Mouse (Mus musculus) cerebellum, adult 2 months (tissue): Measurements from ENCODE around the gene Gm38431. TPM values are rescaled to one million over a fixed set of nuclear protein-coding genes. Genes with fewer than 3 reads are reported as not detected.
A peak's percentile ranks its signal among the peaks of the same experiment; 100 is the strongest.

Experiments
- DNase-seq, 2 experiments: peaks; one replicate each; pipeline ENCODE4 v3.0.0; 2021
- H3K27ac ChIP-seq: fragments of 200-500 bp; 2 replicates; pipeline ENCODE4 v1.5.1; 2012; ENCODE audit warnings: low read length, control low read depth, inconsistent platforms; ENCODE audit not compliant: insufficient read depth
- H3K27me3 ChIP-seq: fragments of 200-500 bp; 2 replicates; pipeline ENCODE4 v1.6.1; 2012; ENCODE audit warnings: inconsistent platforms, mild to moderate bottlenecking, low read length, moderate library complexity; ENCODE audit not compliant: control insufficient read depth, insufficient read depth
- H3K4me1 ChIP-seq: fragments of 200-500 bp; 2 replicates; pipeline ENCODE4 v1.6.1; 2011; ENCODE audit warnings: low read length; ENCODE audit not compliant: control insufficient read depth, insufficient read depth
- H3K4me3 ChIP-seq: fragments of 200-500 bp; replicated peaks from 2 replicates; pipeline ENCODE3; 2011; ENCODE audit warnings: mild to moderate bottlenecking, low read depth, low read length, control low read depth; ENCODE audit not compliant: insufficient read depth
- CTCF ChIP-seq: fragments of 200-500 bp; IDR thresholded peaks from 2 replicates; pipeline ENCODE4 v1.5.1; 2011; ENCODE audit warnings: low read depth, mild to moderate bottlenecking, control low read depth, low read length, moderate library complexity, borderline replicate concordance; ENCODE audit not compliant: insufficient read depth
- POLR2A ChIP-seq: fragments of 200-500 bp; IDR thresholded peaks from 2 replicates; pipeline ENCODE4 v1.6.1; 2011; ENCODE audit warnings: low read length, control low read depth, borderline replicate concordance; ENCODE audit not compliant: insufficient read depth
- WGBS: fragments of 180-500 bp; shearing (Covaris S2); methylation state at CpG from one replicate; pipeline ENCODE4 v1.1.7; 2018; 5-methylcytosine and 5-hydroxymethylcytosine counted together
- polyA plus RNA-seq: library from polyadenylated mRNA; depleted of rRNA; stranded (reverse); fragments of >200 nt; gene quantifications from 2 replicates; pipeline ENCODE4 v1.2.3, GENCODE M21; 2012

Gm38431 gene
- polyA plus RNA-seq, 1 experiment, result 2.6 TPM

- WGBS, result 28% methylated on average over 15 of the region's 15 CpGs
- no peaks in the 10 kb centered on the region for H3K27me3 ChIP-seq
- H3K4me1 ChIP-seq, result no peaks in the 10 kb centered on the region
- no peak for DNase-seq
- no peak overlapping the region for H3K4me3 ChIP-seq
- no peak overlapping the region for H3K27ac ChIP-seq
- TF ChIP-seq CTCF, result no peak
- no peak for TF ChIP-seq POLR2A
These were observed 8.8 kb upstream of the Gm38431 start for GRCm38 (mm10) chr9:21100447-21101161.

DNA sequence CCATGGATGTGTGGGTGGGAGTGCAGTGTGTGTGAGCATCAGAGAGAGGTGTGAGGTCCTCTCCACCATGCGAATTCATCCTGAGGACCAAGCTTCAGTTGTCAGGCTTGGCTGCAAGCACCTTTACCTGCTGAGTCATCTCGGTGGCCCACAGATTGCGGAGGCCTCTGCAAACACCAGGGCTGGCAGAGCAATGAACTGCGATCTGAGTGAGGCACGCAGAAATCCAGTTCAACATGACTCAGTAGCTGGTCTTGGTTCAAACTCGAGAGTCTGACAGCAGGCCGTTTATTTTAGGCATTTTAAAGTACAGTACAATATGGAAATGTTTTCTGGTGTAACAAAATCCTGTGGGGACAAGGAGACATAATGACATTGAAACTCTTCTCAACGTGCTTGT, 6.0 kb upstream of the Gm38431 start:
- H3K27me3 ChIP-seq, result no peaks in the 10 kb centered on the region
- WGBS, result 57% methylated on average over 8 of the region's 8 CpGs
- no peak overlapping the region for H3K27ac ChIP-seq
- no peak overlapping the region for H3K4me3 ChIP-seq
- no peak for TF ChIP-seq POLR2A
- TF ChIP-seq CTCF, result no peak
- DNase-seq, result no peak
- H3K4me1 ChIP-seq, result no peaks in the 10 kb centered on the region

DNA sequence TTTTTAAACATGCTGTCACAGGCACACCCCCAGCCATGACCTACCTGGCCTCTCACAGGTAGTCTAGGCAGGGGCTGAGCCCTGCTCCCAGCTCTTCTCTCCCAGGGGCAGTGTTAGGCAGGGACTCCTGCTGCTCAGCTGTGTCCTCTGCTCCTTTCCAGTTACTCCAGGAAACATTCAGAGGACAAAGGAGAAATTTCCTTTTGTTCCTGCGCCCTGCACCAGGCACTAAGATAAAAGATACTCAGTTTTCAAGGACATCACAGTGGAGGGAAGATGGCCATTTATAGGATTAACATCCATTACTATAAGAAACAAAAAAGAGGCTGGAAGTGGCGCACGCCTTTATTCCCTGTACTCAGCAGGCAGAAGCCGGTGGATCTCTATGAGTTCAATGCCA, 4.2 kb upstream of the Gm38431 start:
- WGBS, result 58% methylated on average over 4 of the region's 4 CpGs
- Histone ChIP-seq H3K27me3 (no peaks in the 10 kb centered on the region), H3K4me3 (no peak overlapping the region), H3K27ac (no peak overlapping the region), H3K4me1 (no peaks in the 10 kb centered on the region)
- no peak for DNase-seq
- TF ChIP-seq CTCF (no peak), POLR2A (no peak)

DNA sequence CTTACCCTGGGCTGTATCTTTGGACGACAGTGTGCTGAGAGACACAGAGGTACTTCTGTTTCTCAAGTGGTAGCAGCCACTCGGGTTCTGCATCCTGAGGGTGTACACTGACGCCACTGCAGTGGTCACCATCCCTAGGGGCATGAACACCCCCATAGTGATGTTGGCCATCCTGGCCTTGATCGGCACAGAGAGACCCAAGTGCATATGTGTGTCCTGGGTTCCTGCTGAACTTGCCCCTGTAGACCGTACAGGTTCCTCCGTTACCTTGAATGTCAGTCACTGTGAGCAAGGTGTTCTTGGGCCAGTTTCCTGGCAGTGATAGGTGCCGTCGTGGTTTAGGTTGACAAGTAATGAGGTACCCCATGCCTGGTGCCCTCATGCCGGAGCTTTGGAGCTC, 1.6 kb upstream of the Gm38431 start:
- no peak overlapping the region for H3K4me3 ChIP-seq
- TF ChIP-seq POLR2A (no peak), CTCF (no peak)
- WGBS, result 96% methylated on average over 9 of the region's 9 CpGs
- H3K27ac ChIP-seq, result no peak overlapping the region
- H3K4me1 ChIP-seq, result peaks cover 9% of the 10 kb centered on the region
- no peaks in the 10 kb centered on the region for H3K27me3 ChIP-seq
- DNase-seq, result no peak

DNA sequence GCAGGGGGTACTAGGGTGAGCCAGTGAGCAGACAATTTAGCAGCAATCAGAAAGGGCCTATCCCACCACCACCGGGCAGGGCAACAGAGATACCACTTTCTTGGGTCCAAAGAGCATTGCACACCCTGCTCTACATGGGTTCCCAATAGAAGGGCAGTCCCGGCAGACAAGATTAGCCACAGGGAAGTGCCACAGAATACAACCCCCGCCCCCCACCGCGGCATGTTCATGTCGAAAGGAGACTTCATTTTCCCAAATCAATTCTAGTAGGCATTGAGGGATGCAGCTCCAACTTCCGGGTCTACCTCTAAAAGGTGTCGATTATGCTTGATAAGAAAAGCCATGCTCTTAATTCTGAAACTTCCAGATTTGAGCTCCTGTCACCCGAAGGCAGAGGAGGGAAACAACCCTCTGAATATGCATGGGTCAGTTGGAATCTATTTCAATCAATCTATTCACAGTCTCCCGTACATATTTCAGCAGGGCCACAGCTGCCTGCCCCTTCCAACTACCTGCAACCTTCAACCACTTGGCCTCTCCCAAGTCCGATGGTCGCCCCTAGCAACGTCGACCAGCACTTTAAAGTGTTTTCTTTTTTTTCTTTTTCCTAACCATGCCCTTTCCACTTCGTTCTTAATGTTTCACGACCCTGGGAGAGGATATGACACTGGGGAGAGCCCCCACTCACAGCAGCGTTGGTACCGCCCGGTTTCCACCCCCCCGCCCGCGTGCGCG, 658 bp downstream of the Gm38431 start:
- DNase-seq, result no peak
- Histone ChIP-seq H3K27me3 (no peaks in the 10 kb centered on the region), H3K27ac (no peak overlapping the region), H3K4me1 (peaks cover 9% of the 10 kb centered on the region), H3K4me3 (peak overlapping the region; percentile 93)
- WGBS, result 2% methylated on average over 24 of the region's 24 CpGs
- TF ChIP-seq POLR2A (no peak), CTCF (no peak)

- TF ChIP-seq POLR2A (no peak), CTCF (no peak)
- H3K4me3 ChIP-seq, result peak overlapping the region; percentile 93
- DNase-seq, result no peak
- H3K27me3 ChIP-seq, result no peaks in the 10 kb centered on the region
- WGBS, result 88% methylated on average over 1 of the region's 1 CpGs
- H3K4me1 ChIP-seq, result peaks cover 9% of the 10 kb centered on the region
- H3K27ac ChIP-seq, result no peak overlapping the region
These were observed 1.3 kb downstream of the Gm38431 start for GRCm38 (mm10) chr9:21090537-21090936.

DNA sequence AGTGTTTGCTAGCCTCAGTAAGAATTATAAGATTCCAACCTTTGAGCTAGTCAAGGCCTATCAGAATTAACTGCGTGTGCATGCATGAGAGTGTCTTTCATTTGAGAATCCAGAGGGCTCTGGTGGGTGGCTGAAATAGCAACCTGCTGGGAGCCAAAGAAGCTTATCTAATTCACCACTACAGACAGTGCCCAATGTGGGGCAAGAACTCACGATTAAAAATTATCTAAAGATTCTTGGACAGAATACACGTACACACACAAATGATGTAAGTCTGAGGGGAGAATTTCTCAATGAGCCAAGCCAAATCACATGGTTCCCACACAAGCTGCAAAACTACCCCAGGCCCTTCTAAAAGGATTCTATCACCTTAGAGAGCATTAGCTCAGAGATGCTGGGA, 8.5 kb downstream of the Gm38431 start:
- TF ChIP-seq POLR2A, result no peak
- TF ChIP-seq CTCF, result no peak
- no peak overlapping the region for H3K4me3 ChIP-seq
- no peaks in the 10 kb centered on the region for H3K27me3 ChIP-seq
- WGBS, result 58% methylated on average over 3 of the region's 3 CpGs
- H3K27ac ChIP-seq, result no peak overlapping the region
- H3K4me1 ChIP-seq, result peaks cover 4% of the 10 kb centered on the region
- DNase-seq, result no peak

DNA sequence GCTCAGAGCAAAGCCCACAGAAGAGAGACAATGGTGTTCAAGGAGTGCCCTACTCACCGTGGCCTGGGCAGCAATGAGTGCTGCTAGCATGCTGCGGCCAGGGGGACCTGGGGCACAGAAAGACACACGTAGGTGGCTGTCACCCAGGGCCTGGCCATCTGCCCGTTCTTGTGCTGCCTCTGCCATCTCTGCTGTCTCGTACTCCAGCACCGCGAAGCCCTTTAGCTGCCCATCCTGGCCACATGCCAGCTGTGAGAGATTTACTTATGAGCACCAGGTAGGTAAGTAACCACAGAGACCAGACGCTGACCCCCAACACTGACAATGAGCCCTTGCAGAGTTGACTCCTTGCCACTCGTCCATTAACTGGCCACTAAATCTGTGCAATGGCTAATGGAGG, 10.7 kb downstream of the Gm38431 start:
- H3K4me1 ChIP-seq, result peaks cover 4% of the 10 kb centered on the region
- H3K27me3 ChIP-seq, result no peaks in the 10 kb centered on the region
- TF ChIP-seq POLR2A (no peak), CTCF (no peak)
- no peak overlapping the region for H3K27ac ChIP-seq
- H3K4me3 ChIP-seq, result no peak overlapping the region
- 31% methylated on average over 9 of the region's 9 CpGs for WGBS
- DNase-seq, result peak in 1 of 2 experiments; percentile 25
